Mouse (Mus musculus) skeletal muscle tissue, adult 2 months (tissue): Measurements from ENCODE around the gene Vmn2r30.
"Not testable (repeated sequence)": the region's sequence is repeated elsewhere in the genome, so short reads cannot be mapped to it uniquely, and the experiment has no call there.

Experiments used
- DNase-seq: peaks from one replicate; pipeline ENCODE4 v3.0.0-alpha.2; 2012; ENCODE audit warnings: low read depth, low spot score

The Vmn2r30 gene

GRCm38 (mm10) chr7:7337509-7337908, at the start of gene Vmn2r30:
TSS of gene Vmn2r30 (minus strand) at chr7:7337609.
- DNase-seq, result not testable (repeated sequence)

DNA sequence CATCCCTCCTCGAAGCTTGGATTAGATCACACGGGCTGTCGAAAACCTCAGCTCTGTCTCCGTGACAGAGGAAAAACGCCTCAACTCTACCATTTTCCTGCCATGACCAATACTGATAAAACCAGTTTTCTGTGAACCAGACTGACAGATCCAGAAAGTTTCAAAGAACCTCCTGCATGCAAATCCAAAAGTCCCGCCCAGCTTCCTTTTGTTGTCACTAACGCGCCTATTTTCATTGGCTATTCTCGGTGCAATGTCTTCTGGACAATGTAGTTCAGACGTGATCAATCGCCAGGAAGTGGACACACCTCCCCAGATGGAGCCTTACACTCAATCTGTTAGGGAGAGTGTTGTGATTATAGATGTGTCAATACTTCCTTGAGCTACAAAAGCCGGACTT, 37.0 kb upstream of the Vmn2r30 start, which contains the start of gene Gm45783:
Gene Gm45783 (minus strand): TSS at position 143 of the 400 bp plus-strand sequence.
- not testable (repeated sequence) for DNase-seq

GRCm38 (mm10) chr7:7295595-7295994, 41.8 kb downstream of the Vmn2r30 start:
- no peak for DNase-seq

- no peak for DNase-seq
Observed at GRCm38 (mm10) chr7:7281383-7281782, 56.0 kb downstream of the Vmn2r30 start.

DNA sequence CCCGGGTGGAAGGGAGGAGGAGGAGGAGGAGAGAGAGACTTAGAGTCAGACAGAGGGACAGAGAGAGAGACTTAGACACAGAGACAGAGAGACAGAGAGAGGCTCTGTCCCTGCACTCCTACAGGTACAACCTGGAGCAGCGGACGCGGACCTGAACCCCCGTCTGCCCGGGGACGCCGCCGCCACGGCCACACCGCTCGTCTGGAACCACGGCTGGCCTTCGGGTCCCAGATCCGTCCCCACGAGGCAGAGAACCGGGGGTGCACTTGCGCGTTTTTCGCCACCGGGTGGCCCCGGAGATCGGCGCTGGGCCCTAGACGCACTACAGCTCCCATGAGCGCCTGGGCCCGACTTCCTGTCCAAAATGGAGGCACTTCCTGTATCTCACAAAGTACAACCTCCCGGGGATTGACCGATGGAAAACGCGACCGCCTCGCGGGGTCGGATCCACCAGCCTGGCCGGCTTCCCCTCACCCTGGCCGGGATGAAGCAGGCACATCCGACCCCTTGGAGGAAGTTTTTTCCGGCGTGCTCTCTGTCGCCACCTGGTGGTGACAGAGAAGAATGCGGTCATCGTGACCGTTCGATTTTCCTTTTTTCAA, 59.3 kb downstream of the Vmn2r30 start, which contains the start of gene Gm45844:
Gene Gm45844 (minus strand): TSS at position 324 of the 602 bp plus-strand sequence.
- DNase-seq, result peak; percentile 59

DNA sequence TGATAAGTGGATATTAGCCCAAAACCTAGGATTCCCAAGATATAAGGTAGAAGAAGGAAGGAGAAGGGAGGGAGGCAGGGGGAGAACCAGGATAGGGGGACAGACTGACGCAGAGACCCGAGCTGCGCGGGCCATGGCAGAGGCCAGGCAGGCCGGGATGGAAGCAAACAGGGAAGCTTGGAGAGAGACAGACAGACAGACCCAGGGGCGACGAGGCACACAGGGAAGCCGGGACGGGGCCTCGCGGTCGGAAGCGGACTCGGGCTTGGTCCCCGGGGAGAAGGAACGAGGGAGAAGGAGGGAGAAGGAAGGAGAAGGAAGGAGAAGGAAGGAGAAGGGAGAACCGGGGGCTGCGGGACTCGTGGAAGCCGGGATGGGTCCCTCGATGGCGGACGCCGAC, 59.9 kb downstream of the Vmn2r30 start:
- DNase-seq, result not testable (repeated sequence)
